Mouse (Mus musculus) small intestine, adult 2 months (tissue): ENCODE measurements around the gene Ndufaf5. TPM values are rescaled to one million over a fixed set of nuclear protein-coding genes. Genes with fewer than 3 reads are reported as not detected.

ENCODE experiments used
- H3K27ac ChIP-seq: fragments of 200-500 bp; 2 replicates; pipeline ENCODE4 v1.5.1; 2012; ENCODE audit warnings: low read depth, low read length, control low read depth, inconsistent platforms; ENCODE audit not compliant: insufficient read depth
- H3K27me3 ChIP-seq: fragments of 200-500 bp; 2 replicates; pipeline ENCODE4 v1.6.1; 2012; ENCODE audit warnings: mild to moderate bottlenecking, moderate library complexity, low read length, inconsistent platforms; ENCODE audit not compliant: control insufficient read depth, insufficient read depth
- H3K36me3 ChIP-seq: fragments of 200-500 bp; 2 replicates; pipeline ENCODE4 v1.6.1; 2012; ENCODE audit warnings: mild to moderate bottlenecking, low read length, control low read depth, inconsistent platforms; ENCODE audit not compliant: control insufficient read depth, insufficient read depth
- H3K4me1 ChIP-seq: fragments of 200-500 bp; 2 replicates; pipeline ENCODE4 v1.6.1; 2012; ENCODE audit warnings: low read length, inconsistent platforms, mixed read lengths; ENCODE audit not compliant: control insufficient read depth, insufficient read depth, insufficient read length
- H3K4me3 ChIP-seq: fragments of 200-500 bp; 2 replicates; pipeline ENCODE4 v1.5.1; 2012; ENCODE audit warnings: low read depth, mild to moderate bottlenecking, control low read depth, inconsistent platforms, low read length, moderate library complexity
- CTCF ChIP-seq: fragments of 200-500 bp; IDR thresholded peaks from 2 replicates; pipeline ENCODE4 v1.5.1; 2012; ENCODE audit warnings: low read depth, mild to moderate bottlenecking, control low read depth, inconsistent platforms, low read length, moderate library complexity, mixed read lengths; ENCODE audit not compliant: insufficient replicate concordance, insufficient read length; ENCODE audit errors: extremely low read depth
- POLR2A ChIP-seq: fragments of 200-500 bp; IDR thresholded peaks from 2 replicates; pipeline ENCODE4 v1.6.1; 2012; ENCODE audit warnings: low read depth, mild to moderate bottlenecking, control low read depth, inconsistent platforms, low read length, moderate library complexity
- WGBS: fragments of 180-500 bp; shearing (Covaris S2); methylation state at CpG from one replicate; pipeline ENCODE4 v1.1.7; 2018; 5-methylcytosine and 5-hydroxymethylcytosine counted together
- polyA plus RNA-seq: library from polyadenylated mRNA; depleted of rRNA; stranded (reverse); fragments of >200 nt; gene quantifications from 2 replicates; pipeline ENCODE4 v1.2.3, GENCODE M21; 2012; rRNA removed

The Ndufaf5 gene
- polyA plus RNA-seq, 1 experiment: 1.4 TPM

DNA sequence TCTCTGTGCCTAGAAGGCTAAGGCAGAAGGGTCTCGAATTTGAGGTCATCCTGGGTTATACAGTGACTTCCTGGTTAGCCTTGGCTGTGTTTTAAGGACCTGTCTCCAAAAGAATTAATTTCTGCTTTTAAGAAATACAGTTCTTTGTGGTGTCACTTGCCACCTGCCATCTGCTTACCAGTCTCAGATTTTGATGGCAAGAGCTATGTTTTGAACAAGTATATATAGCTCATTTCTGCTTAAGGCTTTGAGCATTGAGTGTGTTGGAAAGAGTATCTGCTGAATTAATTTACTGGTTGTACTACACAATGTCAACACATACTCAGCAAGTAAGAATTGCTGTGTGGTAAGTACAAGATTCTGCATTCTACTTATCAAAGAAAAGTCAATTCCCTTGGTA lies 59.8 kb downstream of the Ndufaf5 start:
- no peak for TF ChIP-seq CTCF
- no peak for TF ChIP-seq POLR2A
- WGBS: 55% methylated on average over 1 of the region's 1 CpGs
- Histone ChIP-seq H3K36me3 (no peaks in the 10 kb centered on the region), H3K27ac (no peak overlapping the region), H3K27me3 (no peaks in the 10 kb centered on the region), H3K4me1 (no peaks in the 10 kb centered on the region), H3K4me3 (no peak overlapping the region)

DNA sequence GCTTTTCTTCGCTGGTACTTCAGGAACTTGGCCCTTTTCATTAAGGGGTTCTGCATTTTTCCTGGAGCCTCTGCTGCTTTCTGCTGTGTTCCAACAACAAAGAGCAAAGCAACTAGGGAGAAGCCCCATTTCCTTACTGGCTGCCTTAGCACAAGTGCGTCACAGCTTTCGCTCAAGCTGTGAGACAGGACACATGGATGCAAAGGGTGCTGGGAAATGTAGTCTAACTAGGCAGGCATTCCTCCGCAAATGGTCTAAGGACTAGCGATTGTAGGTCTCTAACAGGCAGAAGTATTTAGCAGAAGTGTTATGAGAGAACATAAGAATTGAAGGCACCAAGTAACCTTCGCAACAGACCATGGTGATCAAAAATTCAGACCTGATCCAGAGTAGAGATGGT lies 66.8 kb downstream of the Ndufaf5 start:
- Histone ChIP-seq H3K4me1 (no peaks in the 10 kb centered on the region), H3K36me3 (no peaks in the 10 kb centered on the region), H3K4me3 (no peak overlapping the region), H3K27ac (no peak overlapping the region), H3K27me3 (no peaks in the 10 kb centered on the region)
- no peak for TF ChIP-seq POLR2A
- TF ChIP-seq CTCF: no peak
- 60% methylated on average over 6 of the region's 6 CpGs for WGBS

DNA sequence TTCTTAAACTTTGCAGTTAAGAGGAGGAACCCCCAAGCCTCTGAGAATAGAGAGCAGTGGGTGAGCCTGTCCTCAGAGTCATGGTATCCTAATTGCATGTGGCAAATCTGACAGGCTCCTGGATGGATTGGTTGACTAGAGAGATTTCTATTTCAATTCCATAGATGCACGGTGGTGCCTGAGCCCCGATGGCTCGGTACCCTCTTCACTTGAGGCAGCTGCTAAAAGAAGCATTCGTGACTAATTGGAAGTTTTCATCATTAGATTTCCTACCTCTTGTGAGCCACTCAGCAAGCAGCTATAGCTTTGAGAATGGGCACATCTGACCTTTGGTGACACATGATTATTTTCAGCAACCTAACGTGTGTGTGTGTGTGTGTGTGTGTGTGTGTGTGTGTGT lies 71.9 kb downstream of the Ndufaf5 start:
- H3K4me1 ChIP-seq: no peaks in the 10 kb centered on the region
- TF ChIP-seq CTCF: no peak
- TF ChIP-seq POLR2A: no peak
- 80% methylated on average over 5 of the region's 5 CpGs for whole genome bisulfite sequencing
- H3K27ac ChIP-seq: no peak overlapping the region
- no peaks in the 10 kb centered on the region for H3K27me3 ChIP-seq
- no peaks in the 10 kb centered on the region for H3K36me3 ChIP-seq
- H3K4me3 ChIP-seq: no peak overlapping the region

DNA sequence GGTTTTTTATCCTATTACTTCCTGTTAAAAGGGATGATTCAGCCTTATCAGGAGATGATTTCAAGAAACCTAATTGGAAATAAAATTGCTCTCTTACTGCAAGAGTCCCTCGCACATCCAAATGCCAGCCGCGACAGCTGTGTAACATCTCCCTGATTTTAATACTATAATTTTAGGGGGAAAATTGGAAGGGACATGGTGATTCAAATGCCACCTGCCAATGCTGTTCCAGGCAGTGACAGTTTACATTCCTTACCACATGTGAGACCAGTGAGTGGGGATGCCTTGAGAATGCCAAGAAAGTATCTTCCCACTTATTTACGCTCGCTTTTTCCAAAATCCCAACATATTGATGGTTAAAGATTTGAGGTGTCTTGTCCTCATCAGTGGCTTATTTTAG lies 72.7 kb downstream of the Ndufaf5 start:
- Histone ChIP-seq H3K4me3 (no peak overlapping the region), H3K27me3 (no peaks in the 10 kb centered on the region), H3K27ac (no peak overlapping the region), H3K36me3 (no peaks in the 10 kb centered on the region), H3K4me1 (no peaks in the 10 kb centered on the region)
- TF ChIP-seq CTCF (no peak), POLR2A (no peak)
- WGBS: 89% methylated on average over 5 of the region's 5 CpGs

Other genes with a start within 250 kb of the Ndufaf5 start
- gene Tasp1, start 103.8 kb upstream of the Ndufaf5 start, polyA plus RNA-seq: 0.72 TPM in 2 replicates
- not detected in 2 replicates for gene Gm17374, start 18.6 kb upstream of the Ndufaf5 start, polyA plus RNA-seq
- gene Esf1, start 85 bp upstream of the Ndufaf5 start, polyA plus RNA-seq: 0.09 and 0.27 TPM in 2 replicates
- gene Sel1l2, start 219.1 kb downstream of the Ndufaf5 start, polyA plus RNA-seq: not detected in 2 replicates
- 1.4 and 3.8 TPM in 2 replicates for gene Macrod2, start 224.7 kb downstream of the Ndufaf5 start, polyA plus RNA-seq